Mouse (Mus musculus) stomach, embryonic 16.5 days (tissue): ENCODE data around the gene Bcas3. TPM values are rescaled to one million over a fixed set of nuclear protein-coding genes. Genes with fewer than 3 reads are reported as not detected.

Experiments
- ATAC-seq: fragments of 200-750 bp; cut with Nextera tagmentation; 2 replicates; pipeline ENCODE4 v1.8.0; 2017; ENCODE audit warnings: moderate number of reproducible peaks, moderate TSS enrichment; ENCODE audit not compliant: insufficient read depth, low FRiP score
- H3K27ac ChIP-seq: fragments of 300-500 bp; sonication (generic); 2 replicates; pipeline ENCODE4 v1.5.1; 2014; ENCODE audit warnings: low read length
- H3K27me3 ChIP-seq: fragments of 300-500 bp; sonication (generic); 2 replicates; pipeline ENCODE4 v1.6.1; 2014; ENCODE audit warnings: low read length, control low read depth, mixed read lengths; ENCODE audit not compliant: control insufficient read depth, insufficient read depth
- H3K36me3 ChIP-seq: fragments of 300-500 bp; sonication (generic); 2 replicates; pipeline ENCODE4 v1.6.1; 2014; ENCODE audit warnings: low read length; ENCODE audit not compliant: control insufficient read depth, insufficient read depth
- H3K4me1 ChIP-seq: fragments of 300-500 bp; sonication (generic); 2 replicates; pipeline ENCODE4 v1.6.1; 2014; ENCODE audit warnings: low read length, control low read depth, mixed read lengths; ENCODE audit not compliant: control insufficient read depth, insufficient read depth
- H3K4me2 ChIP-seq: fragments of 300-500 bp; sonication (generic); 2 replicates; pipeline ENCODE4 v1.6.1; 2014; ENCODE audit warnings: low read depth, low read length, mixed read lengths
- H3K4me3 ChIP-seq: fragments of 300-500 bp; sonication (generic); replicated peaks from 2 replicates; pipeline ENCODE4 v1.5.1; 2014; ENCODE audit warnings: mild to moderate bottlenecking, low read length
- H3K9ac ChIP-seq: fragments of 300-500 bp; sonication (generic); 2 replicates; pipeline ENCODE4 v1.6.1; 2014; ENCODE audit warnings: low read length
- H3K9me3 ChIP-seq: fragments of 300-500 bp; sonication (generic); replicated peaks from 2 replicates; pipeline ENCODE4 v1.6.1; 2016; ENCODE audit warnings: low read length, control low read depth; ENCODE audit not compliant: control insufficient read depth
- WGBS: fragments of 180-500 bp; shearing (Covaris S2); extraction: QIAGEN DNeasy Blood & Tissue Kit; methylation state at CpG from one replicate; pipeline ENCODE4 v1.1.7; 2014; 5-methylcytosine and 5-hydroxymethylcytosine counted together
- polyA plus RNA-seq: library from polyadenylated mRNA; unstranded; fragments of >200 nt; fragmentation: Nextera tagmentation; extraction: Ambion mirVana; gene quantifications from 2 replicates; pipeline ENCODE4 v1.2.1, GENCODE M21; 2015

The Bcas3 gene
- polyA plus RNA-seq, 1 experiment from 2014 or later = 21.2 TPM

- no peak for ATAC-seq
- no peak overlapping the region for H3K9ac ChIP-seq
- no peak overlapping the region for H3K4me2 ChIP-seq
- no peak overlapping the region for H3K4me3 ChIP-seq
- no peaks in the 10 kb centered on the region for H3K36me3 ChIP-seq
- no peaks in the 10 kb centered on the region for H3K4me1 ChIP-seq
- H3K9me3 ChIP-seq = no peaks in the 10 kb centered on the region
- no peaks in the 10 kb centered on the region for H3K27me3 ChIP-seq
- no peak overlapping the region for H3K27ac ChIP-seq
Observed at GRCm38 (mm10) chr11:85599251-85599650, 246.3 kb downstream of the Bcas3 start.

DNA sequence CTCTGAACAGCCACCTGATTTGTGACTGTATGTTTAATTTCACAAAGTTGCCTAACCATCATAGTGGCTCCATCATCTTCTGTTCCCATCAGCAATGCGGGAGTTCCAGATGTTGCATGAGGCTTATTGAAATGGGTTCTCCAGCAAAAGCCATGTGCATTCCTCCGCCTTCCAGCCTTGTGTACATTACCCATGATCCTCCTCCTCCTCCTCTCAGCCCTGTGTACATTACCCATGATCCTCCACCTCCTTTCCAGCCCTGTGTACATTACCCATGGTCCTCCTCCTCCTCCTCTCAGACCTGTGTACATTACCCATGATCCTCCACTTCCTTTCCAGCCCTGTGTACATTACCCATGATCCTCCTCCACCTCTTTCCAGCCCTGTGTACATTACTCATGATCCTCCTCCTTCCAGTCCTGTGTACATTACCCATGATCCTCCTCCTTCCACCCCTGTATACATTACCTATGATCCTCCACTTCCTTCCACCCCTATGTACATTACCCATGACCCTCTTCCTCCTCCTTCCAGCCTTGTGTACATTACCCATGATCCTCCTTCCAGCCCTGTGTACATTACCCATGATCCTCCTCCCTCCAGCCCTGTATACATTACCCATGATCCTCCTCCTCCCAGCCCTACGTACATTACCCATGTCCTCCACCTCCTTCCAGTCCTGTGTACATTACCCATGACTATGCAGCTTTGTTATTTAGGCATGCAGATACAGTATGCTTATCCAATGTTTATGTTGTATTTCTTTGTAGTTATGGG, 250.8 kb downstream of the Bcas3 start:
- no peak overlapping the region for H3K9ac ChIP-seq
- H3K9me3 ChIP-seq = no peaks in the 10 kb centered on the region
- no peak overlapping the region for H3K4me2 ChIP-seq
- H3K4me1 ChIP-seq = no peaks in the 10 kb centered on the region
- ATAC-seq = peak; percentile 58; the same call in 1 of the 2 replicates
- no peak overlapping the region for H3K4me3 ChIP-seq
- no peaks in the 10 kb centered on the region for H3K36me3 ChIP-seq
- no peak overlapping the region for H3K27ac ChIP-seq
- 85% methylated on average over 3 of the region's 3 CpGs for whole genome bisulfite sequencing
- no peaks in the 10 kb centered on the region for H3K27me3 ChIP-seq

- no peak for ATAC-seq
- 41% methylated on average over 5 of the region's 5 CpGs for WGBS
- no peak overlapping the region for H3K9ac ChIP-seq
- H3K36me3 ChIP-seq = no peaks in the 10 kb centered on the region
- peaks cover 18% of the 10 kb centered on the region for H3K4me1 ChIP-seq
- H3K4me3 ChIP-seq = no peak overlapping the region
- H3K4me2 ChIP-seq = no peak overlapping the region
- H3K9me3 ChIP-seq = no peaks in the 10 kb centered on the region
- no peak overlapping the region for H3K27ac ChIP-seq
- H3K27me3 ChIP-seq = no peaks in the 10 kb centered on the region
Observed at GRCm38 (mm10) chr11:85609303-85609940, 256.5 kb downstream of the Bcas3 start.

DNA sequence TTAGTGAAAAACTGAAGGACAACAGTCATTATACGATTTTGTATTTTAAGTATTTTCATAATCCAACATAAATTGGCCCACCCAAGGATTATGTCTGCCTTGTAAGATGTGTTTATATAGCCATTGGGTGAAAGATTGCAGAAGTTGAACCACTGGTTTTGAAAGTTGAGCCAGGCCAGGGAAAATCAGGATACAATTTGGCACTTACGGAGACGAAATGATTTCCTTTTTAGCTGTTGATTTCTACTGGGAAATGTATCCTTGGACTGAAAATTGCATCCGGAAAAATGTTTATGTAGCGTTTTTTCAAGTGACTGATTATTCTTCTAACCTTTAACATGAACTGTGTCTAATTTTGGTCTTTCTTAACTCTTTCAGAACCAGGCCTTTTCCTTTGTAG, 260.1 kb downstream of the Bcas3 start:
- Histone ChIP-seq H3K4me3 (no peak overlapping the region), H3K36me3 (no peaks in the 10 kb centered on the region), H3K27ac (peak overlapping the region; percentile 43), H3K4me1 (peaks cover 27% of the 10 kb centered on the region), H3K9ac (no peak overlapping the region), H3K27me3 (no peaks in the 10 kb centered on the region), H3K9me3 (no peaks in the 10 kb centered on the region), H3K4me2 (no peak overlapping the region)
- no peak for ATAC-seq
- 20% methylated on average over 5 of the region's 5 CpGs for WGBS

GRCm38 (mm10) chr11:85613586-85613985, 260.6 kb downstream of the Bcas3 start:
- 0 out of 2 replicates have a peak overlapping the region, but pooled peaks have one; percentile 13 for H3K27ac ChIP-seq
- H3K9me3 ChIP-seq = no peaks in the 10 kb centered on the region
- no peak overlapping the region for H3K9ac ChIP-seq
- H3K4me1 ChIP-seq = peaks cover 27% of the 10 kb centered on the region
- no peak overlapping the region for H3K4me3 ChIP-seq
- no peaks in the 10 kb centered on the region for H3K27me3 ChIP-seq
- ATAC-seq = no peak
- no peaks in the 10 kb centered on the region for H3K36me3 ChIP-seq
- no peak overlapping the region for H3K4me2 ChIP-seq
- 50% methylated on average over 3 of the region's 3 CpGs for WGBS

DNA sequence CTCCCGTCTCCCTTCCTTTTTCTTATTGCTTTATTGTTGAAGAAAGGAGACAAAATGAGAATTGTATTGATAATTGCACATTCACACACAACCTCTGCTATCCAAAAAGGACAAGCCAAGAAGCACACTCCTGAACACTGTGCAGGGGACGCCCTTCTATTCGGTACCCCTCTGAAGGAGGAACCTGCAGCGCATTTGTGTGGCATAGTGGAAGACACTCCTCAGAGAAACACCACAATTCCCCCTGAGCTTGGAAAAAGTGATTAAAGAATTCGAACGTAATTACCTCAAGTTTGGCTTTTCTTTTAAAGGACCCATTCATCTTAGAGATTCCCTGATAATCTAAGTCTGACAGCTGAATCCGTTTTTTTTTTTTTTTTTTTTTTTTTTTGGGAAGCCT, 261.5 kb downstream of the Bcas3 start:
- no peak overlapping the region for H3K27ac ChIP-seq
- H3K4me3 ChIP-seq = no peak overlapping the region
- H3K9ac ChIP-seq = no peak overlapping the region
- H3K4me1 ChIP-seq = peaks cover 27% of the 10 kb centered on the region
- WGBS = 71% methylated on average over 7 of the region's 7 CpGs
- H3K36me3 ChIP-seq = no peaks in the 10 kb centered on the region
- no peaks in the 10 kb centered on the region for H3K9me3 ChIP-seq
- ATAC-seq = no peak
- no peak overlapping the region for H3K4me2 ChIP-seq
- no peaks in the 10 kb centered on the region for H3K27me3 ChIP-seq

DNA sequence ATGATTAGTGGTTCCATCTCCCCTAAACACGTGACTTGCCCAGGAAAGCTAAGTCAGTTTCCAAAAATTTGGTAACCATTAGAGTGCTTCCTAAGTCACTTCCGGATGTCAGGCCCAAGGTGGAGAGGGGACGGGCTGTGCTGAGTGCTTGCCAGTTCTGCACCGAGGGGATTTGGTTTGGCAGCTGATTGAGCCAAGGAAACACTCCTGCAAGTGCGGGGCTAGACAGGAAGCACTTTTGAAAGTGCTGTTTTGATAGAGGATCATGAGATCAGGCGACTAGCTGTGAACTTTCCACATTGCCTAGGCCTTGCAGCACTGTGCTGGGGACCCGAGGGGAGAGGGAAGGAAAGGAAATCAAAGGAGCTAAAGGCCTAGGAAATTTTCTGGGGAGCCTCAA, 262.5 kb downstream of the Bcas3 start:
- peaks cover 24% of the 10 kb centered on the region for H3K4me1 ChIP-seq
- H3K4me3 ChIP-seq = no peak overlapping the region
- 43% methylated on average over 7 of the region's 7 CpGs for WGBS
- H3K9me3 ChIP-seq = no peaks in the 10 kb centered on the region
- H3K36me3 ChIP-seq = no peaks in the 10 kb centered on the region
- no peak overlapping the region for H3K4me2 ChIP-seq
- ATAC-seq = no peak
- no peak overlapping the region for H3K27ac ChIP-seq
- H3K27me3 ChIP-seq = no peaks in the 10 kb centered on the region
- no peak overlapping the region for H3K9ac ChIP-seq

GRCm38 (mm10) chr11:85621486-85621885, 268.5 kb downstream of the Bcas3 start:
- Histone ChIP-seq H3K36me3 (no peaks in the 10 kb centered on the region), H3K9me3 (no peaks in the 10 kb centered on the region), H3K27me3 (no peaks in the 10 kb centered on the region), H3K27ac (no peak overlapping the region), H3K4me3 (no peak overlapping the region), H3K4me1 (no peaks in the 10 kb centered on the region), H3K9ac (no peak overlapping the region), H3K4me2 (no peak overlapping the region)
- no peak for ATAC-seq
- 31% methylated on average over 2 of the region's 2 CpGs for WGBS

DNA sequence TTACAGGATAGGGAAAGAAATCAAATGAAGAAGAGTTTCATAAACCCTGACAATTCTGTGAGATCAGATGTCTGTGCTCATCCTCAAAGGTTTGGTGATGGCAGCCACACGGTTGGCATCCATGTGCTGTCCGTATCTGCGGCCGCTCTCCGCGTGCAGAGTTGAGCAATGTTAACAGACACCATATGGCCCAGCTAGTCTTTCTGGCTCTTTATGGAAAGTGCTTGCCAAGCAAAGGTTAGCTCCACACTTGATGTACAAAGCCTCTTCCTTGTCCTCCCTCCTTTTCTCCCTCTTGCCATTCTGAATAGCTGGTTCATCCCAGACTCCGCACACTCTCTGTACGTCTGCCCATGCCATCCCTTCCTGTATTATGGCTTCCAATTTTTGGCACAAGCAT, 269.0 kb downstream of the Bcas3 start:
- WGBS = 75% methylated on average over 8 of the region's 8 CpGs
- no peak overlapping the region for H3K4me2 ChIP-seq
- no peak overlapping the region for H3K27ac ChIP-seq
- no peaks in the 10 kb centered on the region for H3K27me3 ChIP-seq
- no peaks in the 10 kb centered on the region for H3K9me3 ChIP-seq
- H3K4me3 ChIP-seq = no peak overlapping the region
- H3K4me1 ChIP-seq = no peaks in the 10 kb centered on the region
- ATAC-seq = no peak
- no peaks in the 10 kb centered on the region for H3K36me3 ChIP-seq
- H3K9ac ChIP-seq = no peak overlapping the region
